Mouse (Mus musculus): Measurements from ENCODE around the gene Btbd9. TPM values are rescaled to one million over a fixed set of nuclear protein-coding genes. Genes with fewer than 3 reads are reported as not detected.

Gene Btbd9
- polyA plus RNA-seq, 1 experiment, result 31.2 TPM

DNA sequence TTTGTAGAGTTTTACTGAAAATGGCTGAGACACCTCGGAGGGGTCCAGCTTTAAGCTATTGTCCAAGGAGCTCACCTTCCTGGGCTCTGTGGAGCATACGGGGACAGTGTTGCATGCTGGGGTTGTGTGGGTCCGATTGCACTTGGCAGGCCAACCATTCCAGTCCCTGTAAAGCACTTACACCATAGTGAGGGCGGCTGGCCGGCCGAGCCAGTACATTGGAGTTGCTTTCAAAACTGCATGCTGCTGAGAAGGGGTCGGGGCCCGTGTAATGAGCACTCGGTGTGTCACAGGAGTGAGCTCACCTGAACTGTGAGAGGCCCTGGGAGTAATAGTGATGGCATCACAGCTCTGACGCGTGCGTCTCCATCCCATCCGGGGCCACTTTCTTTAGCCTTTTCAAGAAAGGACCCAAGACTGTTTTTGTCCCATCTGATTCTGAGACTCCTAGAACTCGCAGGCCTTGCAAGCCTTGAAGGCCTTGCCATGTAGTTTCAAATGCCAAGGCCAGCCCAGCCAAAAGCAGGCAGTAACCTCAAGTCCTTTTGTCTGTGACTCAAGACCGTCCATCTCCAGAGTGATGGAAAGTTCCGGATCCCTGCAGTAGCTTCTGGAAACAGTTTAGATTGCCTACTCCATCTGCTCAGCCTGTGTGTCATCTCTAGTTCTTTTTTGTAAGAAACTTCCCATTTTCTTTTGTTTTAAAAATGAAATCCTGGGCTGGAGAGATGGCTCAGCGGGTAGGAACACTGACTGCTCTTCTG lies 371.0 kb downstream of the Btbd9 start:
- Histone ChIP-seq H3K27ac (ENCODE audit: insufficient read depth, low read depth, low read length) (no peak overlapping the region), H3K4me3 (ENCODE audit: low read depth, low read length) (no peak overlapping the region), H3K4me1 (ENCODE audit: control insufficient read depth, insufficient read depth, insufficient read length, low read length) (0 out of 2 replicates have a peak, but pooled peaks cover 2% of the 10 kb centered on the region), H3K36me3 (ENCODE audit: control insufficient read depth, insufficient read depth, low read length) (peaks cover 19% of the 10 kb centered on the region), H3K27me3 (ENCODE audit: control insufficient read depth, insufficient read depth, low read length) (no peaks in the 10 kb centered on the region)
- WGBS, result 93% methylated on average over 17 of the region's 17 CpGs
- TF ChIP-seq POLR2A (IDR thresholded peaks at IDR 0.05; ENCODE audit: low read depth, low read length) (no peak), CTCF (IDR thresholded peaks at IDR 0.05; ENCODE audit: extremely low read depth, insufficient read length, insufficient replicate concordance, low read depth, low read length) (no peak)

DNA sequence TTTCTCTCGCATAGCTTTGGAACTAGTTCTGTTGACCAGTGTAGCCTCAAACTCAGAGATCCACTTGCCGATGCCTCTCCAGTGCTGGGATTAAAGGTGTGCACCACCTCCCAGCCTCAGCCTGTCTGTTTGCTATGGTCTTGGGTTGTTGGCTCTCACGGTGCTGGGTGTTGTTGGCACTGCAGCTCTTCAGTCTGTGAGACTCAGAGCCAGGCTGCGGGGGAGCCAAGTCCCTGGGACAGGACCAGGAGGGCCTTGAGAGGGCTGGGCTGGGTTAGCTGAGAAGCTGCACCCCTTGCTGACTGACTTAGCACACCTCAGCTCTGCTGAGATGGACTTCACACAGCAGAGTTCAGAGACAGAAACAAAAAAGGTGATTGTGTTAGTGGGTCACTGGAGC lies 376.0 kb downstream of the Btbd9 start:
- 73% methylated on average over 4 of the region's 4 CpGs for WGBS
- peaks cover 8% of the 10 kb centered on the region for H3K4me1 ChIP-seq (ENCODE audit: control insufficient read depth, insufficient read depth, insufficient read length, low read length)
- no peak overlapping the region for H3K4me3 ChIP-seq (ENCODE audit: low read depth, low read length)
- H3K36me3 ChIP-seq (ENCODE audit: control insufficient read depth, insufficient read depth, low read length), result 0 out of 2 replicates have a peak, but pooled peaks cover 3% of the 10 kb centered on the region
- no peak overlapping the region for H3K27ac ChIP-seq (ENCODE audit: insufficient read depth, low read depth, low read length)
- TF ChIP-seq CTCF (IDR thresholded peaks at IDR 0.05; ENCODE audit: extremely low read depth, insufficient read length, insufficient replicate concordance, low read depth, low read length) (no peak), POLR2A (IDR thresholded peaks at IDR 0.05; ENCODE audit: low read depth, low read length) (no peak)
- no peaks in the 10 kb centered on the region for H3K27me3 ChIP-seq (ENCODE audit: control insufficient read depth, insufficient read depth, low read length)

DNA sequence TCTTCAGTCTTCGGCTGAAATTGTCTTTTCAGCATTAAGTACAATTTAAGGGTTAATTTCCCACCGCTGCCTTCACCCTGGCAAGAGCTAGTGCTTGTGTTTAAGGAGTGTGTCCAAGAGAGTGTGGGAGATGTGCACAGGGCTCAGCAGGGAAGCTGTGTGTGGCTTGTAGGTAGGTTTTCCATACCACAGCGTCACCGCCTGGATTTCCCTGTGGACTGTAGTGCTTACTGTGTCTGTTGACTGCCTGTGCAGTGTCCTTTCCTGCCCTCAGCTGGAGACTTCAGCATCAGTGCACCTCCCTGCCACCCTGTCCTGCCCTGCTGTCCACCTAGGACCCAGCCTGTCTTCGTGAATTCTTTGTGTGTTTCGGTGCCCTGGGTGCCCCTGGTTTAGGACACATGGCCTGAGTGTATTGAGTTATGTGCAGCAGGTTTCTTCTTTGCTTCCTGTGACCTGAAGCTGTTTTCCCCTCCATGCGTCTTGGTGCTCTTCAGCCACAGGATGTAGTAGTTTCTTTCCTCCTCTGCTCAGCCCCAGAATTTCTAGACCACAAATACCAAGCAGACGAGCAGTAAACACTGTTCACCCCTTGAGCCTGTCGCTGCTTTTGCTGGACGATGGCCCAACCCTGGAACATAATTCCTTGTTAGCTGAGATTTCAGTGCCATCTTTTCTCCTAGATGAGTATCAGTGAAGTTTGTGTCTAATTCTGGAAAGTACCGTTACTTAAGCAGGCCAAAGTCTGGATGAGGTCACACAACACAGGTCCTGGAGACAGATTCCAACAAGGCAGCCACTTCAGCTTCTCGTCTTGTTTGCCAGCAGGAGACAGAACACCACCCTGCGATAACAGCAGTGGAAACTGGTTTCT lies 376.7 kb downstream of the Btbd9 start:
- Histone ChIP-seq H3K4me1 (ENCODE audit: control insufficient read depth, insufficient read depth, insufficient read length, low read length) (peaks cover 8% of the 10 kb centered on the region), H3K27me3 (ENCODE audit: control insufficient read depth, insufficient read depth, low read length) (no peaks in the 10 kb centered on the region), H3K36me3 (ENCODE audit: control insufficient read depth, insufficient read depth, low read length) (peaks cover 4% of the 10 kb centered on the region; the same call in 1 of the 2 replicates), H3K27ac (ENCODE audit: insufficient read depth, low read depth, low read length) (no peak overlapping the region), H3K4me3 (ENCODE audit: low read depth, low read length) (no peak overlapping the region)
- WGBS, result 67% methylated on average over 13 of the region's 13 CpGs
- TF ChIP-seq POLR2A (IDR thresholded peaks at IDR 0.05; ENCODE audit: low read depth, low read length) (no peak), CTCF (IDR thresholded peaks at IDR 0.05; ENCODE audit: extremely low read depth, insufficient read length, insufficient replicate concordance, low read depth, low read length) (no peak)

DNA sequence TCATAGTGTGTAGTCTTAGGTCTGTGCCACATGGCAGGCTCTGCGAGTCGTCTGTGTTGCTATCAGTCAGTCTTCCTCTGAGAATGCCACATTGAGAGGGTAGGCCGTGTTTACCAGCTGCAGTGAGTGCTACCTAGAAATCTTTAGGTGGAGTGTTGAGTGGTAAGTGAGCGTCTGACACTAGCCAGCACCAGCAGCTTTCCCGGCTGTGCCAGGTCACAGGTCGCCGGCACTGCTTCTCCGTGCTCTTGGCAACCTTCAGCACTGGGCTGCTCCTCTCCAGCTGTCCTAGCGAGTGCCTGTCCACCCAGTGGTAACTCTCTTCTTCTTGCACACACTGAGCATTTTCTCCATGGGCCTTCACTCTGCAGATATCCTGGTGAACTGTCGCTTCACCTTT lies 377.9 kb downstream of the Btbd9 start:
- Histone ChIP-seq H3K4me1 (ENCODE audit: control insufficient read depth, insufficient read depth, insufficient read length, low read length) (peaks cover 6% of the 10 kb centered on the region), H3K27ac (ENCODE audit: insufficient read depth, low read depth, low read length) (no peak overlapping the region), H3K27me3 (ENCODE audit: control insufficient read depth, insufficient read depth, low read length) (no peaks in the 10 kb centered on the region), H3K36me3 (ENCODE audit: control insufficient read depth, insufficient read depth, low read length) (peaks cover 7% of the 10 kb centered on the region), H3K4me3 (ENCODE audit: low read depth, low read length) (no peak overlapping the region)
- 76% methylated on average over 10 of the region's 10 CpGs for WGBS
- TF ChIP-seq CTCF (IDR thresholded peaks at IDR 0.05; ENCODE audit: extremely low read depth, insufficient read length, insufficient replicate concordance, low read depth, low read length), result no peak
- no peak for TF ChIP-seq POLR2A (IDR thresholded peaks at IDR 0.05; ENCODE audit: low read depth, low read length)

DNA sequence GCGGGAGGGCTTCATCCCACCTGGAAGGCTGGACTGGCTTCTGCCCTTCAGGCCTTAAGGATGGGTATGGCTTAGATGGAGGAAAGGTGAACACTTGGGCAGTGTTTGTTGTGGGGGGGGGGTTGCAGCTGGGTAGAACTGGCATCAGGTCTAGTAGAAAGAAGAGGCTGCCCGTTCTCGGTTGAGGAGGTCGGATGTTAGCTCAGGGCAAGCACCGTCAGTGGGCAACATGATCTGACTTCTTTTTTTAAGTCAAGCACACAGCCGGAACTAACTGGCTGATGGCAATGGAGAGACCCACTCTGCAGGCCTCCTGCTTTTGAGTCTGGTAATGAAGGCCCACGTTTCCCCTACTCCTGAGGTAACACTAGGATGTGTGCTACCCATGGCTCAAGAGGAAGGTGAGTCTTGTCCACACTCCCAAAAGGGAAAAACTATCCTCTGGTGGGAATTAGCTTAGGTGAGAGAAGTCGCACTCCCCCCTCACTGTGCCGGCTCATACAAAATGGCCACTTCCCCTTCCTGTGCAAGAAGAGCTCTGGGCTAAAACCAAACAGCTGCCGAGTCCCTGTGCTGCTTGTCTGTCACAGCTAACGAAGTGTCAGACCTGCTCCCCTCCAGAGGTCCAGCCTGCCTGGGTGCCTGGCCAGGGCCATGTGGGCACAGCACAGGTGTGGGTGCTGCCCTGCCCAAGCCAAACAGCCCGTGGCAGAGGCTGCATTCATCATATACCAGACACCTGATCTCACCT lies 378.8 kb downstream of the Btbd9 start:
- H3K27ac ChIP-seq (ENCODE audit: insufficient read depth, low read depth, low read length), result no peak overlapping the region
- no peak for TF ChIP-seq CTCF (IDR thresholded peaks at IDR 0.05; ENCODE audit: extremely low read depth, insufficient read length, insufficient replicate concordance, low read depth, low read length)
- TF ChIP-seq POLR2A (IDR thresholded peaks at IDR 0.05; ENCODE audit: low read depth, low read length), result no peak
- WGBS, result 79% methylated on average over 12 of the region's 12 CpGs

DNA sequence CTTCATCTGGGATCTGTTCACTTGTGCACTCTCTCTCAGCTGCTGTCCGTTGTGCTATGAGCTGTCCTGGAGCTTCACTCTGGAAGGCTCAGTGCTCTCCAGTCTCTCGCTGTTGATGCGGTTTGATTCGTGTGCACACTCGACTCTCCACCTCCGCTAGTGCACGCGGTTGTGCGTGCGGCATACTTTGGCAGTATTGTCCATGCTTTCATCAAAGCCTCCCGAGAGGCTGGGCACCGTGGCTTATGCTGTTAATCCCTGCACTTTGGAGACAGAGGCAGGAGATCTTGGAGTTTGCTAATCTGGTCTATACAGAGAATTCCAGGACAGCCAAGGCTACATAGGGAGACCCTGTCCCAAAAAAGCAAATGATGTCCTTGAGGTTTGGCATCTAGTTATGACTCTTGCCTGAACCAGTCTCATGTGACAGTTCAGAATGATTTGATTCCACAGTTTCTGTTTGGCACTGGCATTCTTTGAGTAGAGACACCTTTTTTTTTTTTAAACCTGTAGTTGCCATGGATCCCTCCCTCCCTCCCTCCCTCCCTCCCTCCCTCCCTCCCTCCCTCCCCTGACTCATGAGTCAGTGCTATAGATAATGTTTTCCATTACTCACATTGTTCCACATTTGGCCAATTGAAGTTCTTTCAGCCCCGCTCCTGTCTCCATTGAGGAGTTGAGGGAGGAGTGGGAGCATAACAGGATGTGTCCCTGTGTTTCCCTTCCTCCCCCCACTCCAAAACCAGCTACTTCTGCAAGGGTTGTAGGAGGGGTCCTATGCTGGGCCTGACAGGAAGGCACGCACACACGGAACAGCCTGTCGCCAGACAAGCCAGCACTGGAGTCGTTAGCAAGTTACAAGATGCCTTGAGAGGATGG lies 379.6 kb downstream of the Btbd9 start:
- Histone ChIP-seq H3K36me3 (ENCODE audit: control insufficient read depth, insufficient read depth, low read length) (peaks cover 17% of the 10 kb centered on the region), H3K27me3 (ENCODE audit: control insufficient read depth, insufficient read depth, low read length) (no peaks in the 10 kb centered on the region), H3K27ac (ENCODE audit: insufficient read depth, low read depth, low read length) (no peak overlapping the region), H3K4me3 (ENCODE audit: low read depth, low read length) (no peak overlapping the region), H3K4me1 (ENCODE audit: control insufficient read depth, insufficient read depth, insufficient read length, low read length) (peaks cover 6% of the 10 kb centered on the region)
- 86% methylated on average over 17 of the region's 17 CpGs for WGBS
- no peak for TF ChIP-seq POLR2A (IDR thresholded peaks at IDR 0.05; ENCODE audit: low read depth, low read length)
- no peak for TF ChIP-seq CTCF (IDR thresholded peaks at IDR 0.05; ENCODE audit: extremely low read depth, insufficient read length, insufficient replicate concordance, low read depth, low read length)

More for the DNA sequence above, 378.8 kb downstream of the Btbd9 start:
- H3K36me3 ChIP-seq (ENCODE audit: control insufficient read depth, insufficient read depth, low read length), result peaks cover 15% of the 10 kb centered on the region
- H3K27me3 ChIP-seq (ENCODE audit: control insufficient read depth, insufficient read depth, low read length), result no peaks in the 10 kb centered on the region
- peaks cover 6% of the 10 kb centered on the region for H3K4me1 ChIP-seq (ENCODE audit: control insufficient read depth, insufficient read depth, insufficient read length, low read length)
- H3K4me3 ChIP-seq (ENCODE audit: low read depth, low read length), result no peak overlapping the region

All from small intestine, adult 2 months (tissue).